Mouse (Mus musculus): ENCODE measurements around the gene Fbxo46.

- TF ChIP-seq FLI1 (IDR thresholded peaks at IDR 0.05; ENCODE audit: low read length) (no peak), GATA1 (IDR thresholded peaks at IDR 0.05; ENCODE audit: borderline replicate concordance, low read length) (no peak)
Measured at GRCm38 (mm10) chr7:19171831-19172230, 52.2 kb downstream of the Fbxo46 start.

All from megakaryocyte, embryonic 14.5 days (primary cell).